Comparison of ENCODE assay signal across 8 mouse cellular contexts in genomic region chr4:154301466-154301881, GRCm38 (mm10). TPM values are rescaled to one million over a fixed set of nuclear protein-coding genes. Genes with fewer than 3 reads are reported as not detected.
DNase-seq lines count a peak whose midpoint lies in the region; ATAC-seq lines count a peak whose summit lies in the region.

TSS of gene Arhgef16 (minus strand) at chr4:154301676.

- no peak within 1 kb of the TSS for H3K9ac ChIP-seq in embryonic facial prominence, embryonic 11.5 days (replicated peaks; ENCODE audit: low read length)
- no peak within 1 kb of the TSS for H3K9ac ChIP-seq in hindbrain, embryonic 13.5 days

- no peak within 1 kb of the TSS for H3K27ac ChIP-seq in embryonic facial prominence, embryonic 11.5 days (replicated peaks; ENCODE audit: low read depth, low read length)
- H3K27ac ChIP-seq in hindbrain, embryonic 13.5 days = no peak within 1 kb of the TSS

- peak; percentile 32; the same call in 1 of the 2 replicates for ATAC-seq in embryonic facial prominence, embryonic 11.5 days (replicated peaks; ENCODE audit: insufficient number of reproducible peaks, low FRiP score, low TSS enrichment, low read depth)
- 0 out of 2 replicates have a peak, but pooled peaks have one; percentile 22 for ATAC-seq in hindbrain, embryonic 13.5 days (ENCODE audit: low FRiP score)

- no peaks in the 10 kb centered on the region for H3K9me3 ChIP-seq in embryonic facial prominence, embryonic 11.5 days (replicated peaks; ENCODE audit: control insufficient read depth, low read length)
- no peaks in the 10 kb centered on the region for H3K9me3 ChIP-seq in hindbrain, embryonic 13.5 days

- peak; percentile 39 for DNase-seq in gastrocnemius, adult 18-20 months (ENCODE audit: low spot score)
- no peak for DNase-seq in gastrocnemius, postnatal 10 days
- DNase-seq in adrenal gland, postnatal 25 days = peak; percentile 27
- peak; percentile 82 for DNase-seq in embryonic facial prominence, embryonic 11.5 days (ENCODE audit: low spot score)
- peak; percentile 45 to 50 for DNase-seq in layer of hippocampus, postnatal 25 days (ENCODE audit: extremely low spot score in 1 of 2, low spot score in 1 of 2)
- peak; percentile 48 for DNase-seq in lung, postnatal 25 days (ENCODE audit: low spot score)
- peak; percentile 27 for DNase-seq in right cerebral cortex, postnatal 25 days

- peaks cover 12% of the 10 kb centered on the region for H3K27me3 ChIP-seq in embryonic facial prominence, embryonic 11.5 days (ENCODE audit: control insufficient read depth, insufficient read depth, low read length)
- peaks cover 64% of the 10 kb centered on the region for H3K27me3 ChIP-seq in hindbrain, embryonic 13.5 days

- WGBS in embryonic facial prominence, embryonic 11.5 days = 25% methylated on average over 7 of the region's 7 CpGs
- 26% methylated on average over 7 of the region's 7 CpGs for WGBS in hindbrain, embryonic 13.5 days

- no peak within 1 kb of the TSS for H3K4me3 ChIP-seq in embryonic facial prominence, embryonic 11.5 days (ENCODE audit: low read depth, low read length)
- no peak within 1 kb of the TSS for H3K4me3 ChIP-seq in hindbrain, embryonic 13.5 days

- H3K4me2 ChIP-seq in embryonic facial prominence, embryonic 11.5 days (ENCODE audit: low read depth, low read length) = no peak within 1 kb of the TSS
- no peak within 1 kb of the TSS for H3K4me2 ChIP-seq in hindbrain, embryonic 13.5 days

- no peaks in the 10 kb centered on the region for H3K36me3 ChIP-seq in embryonic facial prominence, embryonic 11.5 days (replicated peaks; ENCODE audit: control insufficient read depth, insufficient read depth, low read depth, low read length)
- H3K36me3 ChIP-seq in hindbrain, embryonic 13.5 days = no peaks in the 10 kb centered on the region

- H3K4me1 ChIP-seq in embryonic facial prominence, embryonic 11.5 days (ENCODE audit: control insufficient read depth, insufficient read depth, low read length) = peaks cover 4% of the 10 kb centered on the region; the same call in 1 of the 2 replicates
- peaks cover 10% of the 10 kb centered on the region for H3K4me1 ChIP-seq in hindbrain, embryonic 13.5 days (replicated peaks)

RNA-seq across cellular contexts. Expression of gene Arhgef16, which starts in this region (rescaled TPM):
- total RNA-seq in gastrocnemius, adult 18-20 months (2021) = under 1 TPM; 0.09 to 0.26 TPM
- total RNA-seq in gastrocnemius, postnatal 10 days (2021) = under 1 TPM; 0.45 to 0.99 TPM
- 0.21 and 0.62 TPM in 2 replicates for total RNA-seq in adrenal gland, postnatal 25 days (2021)
- 4.8 and 5.6 TPM in 2 replicates for polyA plus RNA-seq in embryonic facial prominence, embryonic 11.5 days (2014; fragmentation: Nextera tagmentation; extraction: Ambion mirVana)
- 0.88 and 1.2 TPM in 2 replicates for polyA plus RNA-seq in hindbrain, embryonic 13.5 days (2015; fragmentation: Nextera tagmentation; extraction: Ambion mirVana)
- total RNA-seq in layer of hippocampus, postnatal 25 days (2021) = under 1 TPM; 0.20 to 0.82 TPM

Comparison
In these comparisons a context has a peak if more than half of its experiments do, and no peak if none do; other contexts are left out.
1. Peak in DNase-seq in gastrocnemius, adult 18-20 months; RNA of the gene not detected or under 1 TPM.
2. Peak in DNase-seq in adrenal gland, postnatal 25 days; RNA of the gene not detected or under 1 TPM.
3. Peak in DNase-seq in layer of hippocampus, postnatal 25 days; RNA of the gene not detected or under 1 TPM.